Mouse (Mus musculus) common myeloid progenitor, adult 5-6 weeks (primary cell): ENCODE data around the gene Axin2. TPM values are rescaled to one million over a fixed set of nuclear protein-coding genes. Genes with fewer than 3 reads are reported as not detected.

ENCODE experiments used
- total RNA-seq: library from RNA; stranded (forward); fragments of 200-1000, 187-1606 nt; gene quantifications from 2 replicates; pipeline ENCODE4 v1.2.3, GENCODE M21; 2017

Axin2 gene
- total RNA-seq, 1 experiment from 2014 or later: 1.9 TPM

Other genes with a start within 250 kb of the Axin2 start
- not detected in 2 replicates for gene E030025P04Rik, start 224.0 kb downstream of the Axin2 start, total RNA-seq